In genomic region chr10:7391935-7392930, GRCm38 (mm10) we compare ENCODE assay signal across 8 mouse cellular contexts.
A peak's percentile ranks its signal among the peaks of the same experiment; 100 is the strongest.
DNase-seq lines count a peak whose midpoint lies in the region; ATAC-seq and TF ChIP-seq lines count a peak whose summit lies in the region.

No protein-coding gene starts in this region.

- no peak overlapping the region for H3K27ac ChIP-seq in gastrocnemius, adult 2 months
- H3K27ac ChIP-seq in ES-E14 (ENCODE audit: insufficient read depth, low read depth, low read length, poor library complexity, severe bottlenecking), result no peak overlapping the region
- no peak overlapping the region for H3K27ac ChIP-seq in embryonic facial prominence, embryonic 14.5 days (replicated peaks; ENCODE audit: low read depth, low read length)
- H3K27ac ChIP-seq in hindbrain, embryonic 15.5 days (replicated peaks), result no peak overlapping the region
- no peak overlapping the region for H3K27ac ChIP-seq in liver, postnatal 0 days (ENCODE audit: low read depth)

- DNase-seq in gastrocnemius, adult 2 months, result no peak
- no peak for DNase-seq in gastrocnemius, adult 18-20 months (ENCODE audit: low spot score)
- DNase-seq in ES-E14 (ENCODE audit: low read depth, low spot score), result no peak
- DNase-seq in embryonic facial prominence, embryonic 14.5 days (ENCODE audit: low spot score), result no peak
- DNase-seq in liver, postnatal 0 days, result peak; percentile 15
- peak; percentile 11 to 27 for DNase-seq in thymus, postnatal 10 days (ENCODE audit: low spot score in 2 of 2)
- DNase-seq in spleen, postnatal 14 days (ENCODE audit: low spot score in 2 of 2), result no peak

- intact Hi-C loops in gastrocnemius, adult 2 months (cut with DNase I), result no loop called here

- H3K36me3 ChIP-seq in ES-E14 (ENCODE audit: control insufficient read depth, insufficient read depth, low read length, poor library complexity, severe bottlenecking), result no peaks in the 10 kb centered on the region
- no peaks in the 10 kb centered on the region for H3K36me3 ChIP-seq in embryonic facial prominence, embryonic 14.5 days (ENCODE audit: control insufficient read depth, insufficient read depth, low read length)
- no peaks in the 10 kb centered on the region for H3K36me3 ChIP-seq in hindbrain, embryonic 15.5 days
- H3K36me3 ChIP-seq in liver, postnatal 0 days (replicated peaks; ENCODE audit: insufficient read depth, low read length), result no peaks in the 10 kb centered on the region

- no peaks in the 10 kb centered on the region for H3K9me3 ChIP-seq in ES-E14 (ENCODE audit: control insufficient read depth, insufficient read depth, low read depth, low read length)
- no peaks in the 10 kb centered on the region for H3K9me3 ChIP-seq in embryonic facial prominence, embryonic 14.5 days (ENCODE audit: control insufficient read depth, low read length)
- no peaks in the 10 kb centered on the region for H3K9me3 ChIP-seq in hindbrain, embryonic 15.5 days
- no peaks in the 10 kb centered on the region for H3K9me3 ChIP-seq in liver, postnatal 0 days (ENCODE audit: low read length)

- H3K27me3 ChIP-seq in embryonic facial prominence, embryonic 14.5 days (replicated peaks; ENCODE audit: control insufficient read depth, insufficient read depth, low read length), result peaks cover 37% of the 10 kb centered on the region
- H3K27me3 ChIP-seq in hindbrain, embryonic 15.5 days, result peaks cover 30% of the 10 kb centered on the region
- peaks cover 38% of the 10 kb centered on the region for H3K27me3 ChIP-seq in liver, postnatal 0 days (ENCODE audit: insufficient read depth, low read length)

- peaks cover 0 to 2% of the 10 kb centered on the region in 2 experiments; a peak in 1 of 4 replicates for H3K4me1 ChIP-seq in ES-E14 (ENCODE audit: control insufficient read depth in 2 of 2, insufficient read depth in 2 of 2, low read length in 2 of 2, poor library complexity in 1 of 2)
- H3K4me1 ChIP-seq in embryonic facial prominence, embryonic 14.5 days (ENCODE audit: control insufficient read depth, insufficient read depth, low read length), result peaks cover 4% of the 10 kb centered on the region; the same call in 1 of the 2 replicates
- H3K4me1 ChIP-seq in hindbrain, embryonic 15.5 days (replicated peaks), result peaks cover 29% of the 10 kb centered on the region
- peaks cover 8% of the 10 kb centered on the region; the same call in 1 of the 2 replicates for H3K4me1 ChIP-seq in liver, postnatal 0 days (ENCODE audit: insufficient read depth)

- ATAC-seq in embryonic facial prominence, embryonic 14.5 days (ENCODE audit: low read depth), result peak; percentile 30; the same call in 1 of the 2 replicates
- ATAC-seq in hindbrain, embryonic 15.5 days (ENCODE audit: low FRiP score, low read depth), result peak; percentile 52
- no peak for ATAC-seq in liver, postnatal 0 days

- peak overlapping the region; percentile 76 for H3K4me3 ChIP-seq in gastrocnemius, adult 2 months
- peak overlapping the region; percentile 42 to 76 for H3K4me3 ChIP-seq in ES-E14 (ENCODE audit: insufficient read depth in 1 of 2, low read depth in 1 of 2, low read length in 2 of 2, poor library complexity in 1 of 2, severe bottlenecking in 1 of 2)
- peak overlapping the region; percentile 62 for H3K4me3 ChIP-seq in embryonic facial prominence, embryonic 14.5 days (ENCODE audit: low read depth, low read length)
- H3K4me3 ChIP-seq in hindbrain, embryonic 15.5 days, result peak overlapping the region; percentile 69
- peak overlapping the region; percentile 59 for H3K4me3 ChIP-seq in liver, postnatal 0 days (ENCODE audit: low read depth, low read length)

- WGBS in embryonic facial prominence, embryonic 14.5 days, result under 1% methylated on average over 65 of the region's 73 CpGs
- WGBS in hindbrain, embryonic 15.5 days, result under 1% methylated on average over 71 of the region's 73 CpGs
- under 1% methylated on average over 73 of the region's 73 CpGs for WGBS in liver, postnatal 0 days (ENCODE audit: insufficient replicate concordance)

- TF ChIP-seq EP300 in liver, postnatal 0 days (IDR thresholded peaks at IDR 0.05; ENCODE audit: low read depth), result no peak

- TF ChIP-seq CTCF in gastrocnemius, adult 2 months (IDR thresholded peaks at IDR 0.05), result no peak
- no peak for TF ChIP-seq CTCF in liver, postnatal 0 days (IDR thresholded peaks at IDR 0.05; ENCODE audit: low read depth)

- H3K9ac ChIP-seq in ES-E14 (ENCODE audit: insufficient read depth, low read depth, low read length, poor library complexity, severe bottlenecking), result 0 out of 2 replicates have a peak overlapping the region, but pooled peaks have one; percentile 36
- peak overlapping the region; percentile 52 for H3K9ac ChIP-seq in embryonic facial prominence, embryonic 14.5 days (ENCODE audit: low read depth, low read length)
- peak overlapping the region; percentile 19; the same call in 1 of the 2 replicates for H3K9ac ChIP-seq in hindbrain, embryonic 15.5 days
- no peak overlapping the region for H3K9ac ChIP-seq in liver, postnatal 0 days (replicated peaks)

- in situ Hi-C loops in ES-E14 (cut with MboI; ENCODE audit: low sequenced_read_pairs in 2 of 2, unreplicated experiment in 2 of 2), result no loop called here

- H3K4me2 ChIP-seq in embryonic facial prominence, embryonic 14.5 days (ENCODE audit: low read depth, low read length), result peak overlapping the region; percentile 99
- peak overlapping the region; percentile 100 for H3K4me2 ChIP-seq in hindbrain, embryonic 15.5 days
- H3K4me2 ChIP-seq in liver, postnatal 0 days (ENCODE audit: low read depth, low read length), result peak overlapping the region; percentile 90

TF ChIP-seq in ES-E14, 5 proteins besides CTCF, POLR2A, EP300 and RAD21:
- TF ChIP-seq HCFC1 (IDR thresholded peaks at IDR 0.05; ENCODE audit: borderline replicate concordance, insufficient read depth, low read length) (no peak), MAFK (IDR thresholded peaks at IDR 0.05; ENCODE audit: insufficient read depth, low read depth, low read length) (no peak), ZC3H11A (IDR thresholded peaks at IDR 0.05; ENCODE audit: borderline replicate concordance, low read depth, low read length) (no peak), CHD2 (IDR thresholded peaks at IDR 0.05; ENCODE audit: low read depth, low read length) (no peak), ZNF384 (IDR thresholded peaks at IDR 0.05; ENCODE audit: low read depth, low read length) (no peak)

Comparison
In these comparisons a context has a peak if more than half of its experiments do, and no peak if none do; other contexts are left out.
1. DNase-seq: peak in liver, postnatal 0 days (single experiment) and thymus, postnatal 10 days (2 of 2); none in gastrocnemius, adult 2 months (single experiment), gastrocnemius, adult 18-20 months (single experiment), ES-E14 (single experiment), embryonic facial prominence, embryonic 14.5 days (single experiment) and spleen, postnatal 14 days (0 of 2).
2. Peak in every context shown above with its lines, with median percentiles within 50 percentile points of each other: H3K4me3 ChIP-seq and H3K4me2 ChIP-seq.